In genomic region chr5:91517077-91517476, GRCm38 (mm10) we compare ENCODE assay signal across 8 mouse cellular contexts. TPM values are rescaled to one million over a fixed set of nuclear protein-coding genes. Genes with fewer than 3 reads are reported as not detected.
DNase-seq lines count a peak whose midpoint lies in the region; ATAC-seq lines count a peak whose summit lies in the region.

No protein-coding gene starts in this region.

- peaks cover 26% of the 10 kb centered on the region for H3K4me1 ChIP-seq in heart, embryonic 13.5 days
- H3K4me1 ChIP-seq in embryonic facial prominence, embryonic 10.5 days = peaks cover 40% of the 10 kb centered on the region
- H3K4me1 ChIP-seq in hindbrain, embryonic 16.5 days (ENCODE audit: control insufficient read depth, insufficient read depth, low read depth, low read length) = peaks cover 21% of the 10 kb centered on the region
- H3K4me1 ChIP-seq in midbrain, embryonic 13.5 days (replicated peaks) = peaks cover 20% of the 10 kb centered on the region

- H3K4me3 ChIP-seq in heart, embryonic 13.5 days = peak overlapping the region; percentile 63; the same call in 1 of the 2 replicates
- H3K4me3 ChIP-seq in embryonic facial prominence, embryonic 10.5 days = peak overlapping the region; percentile 68
- peak overlapping the region; percentile 63 for H3K4me3 ChIP-seq in hindbrain, embryonic 16.5 days (ENCODE audit: low read length)
- H3K4me3 ChIP-seq in midbrain, embryonic 13.5 days (replicated peaks) = peak overlapping the region; percentile 54

- peak overlapping the region; percentile 74 for H3K4me2 ChIP-seq in heart, embryonic 13.5 days
- H3K4me2 ChIP-seq in hindbrain, embryonic 16.5 days (ENCODE audit: low read length) = peak overlapping the region; percentile 99
- H3K4me2 ChIP-seq in midbrain, embryonic 13.5 days (replicated peaks) = peak overlapping the region; percentile 95

- no peak for DNase-seq in heart, adult 11 months
- DNase-seq in embryonic facial prominence, embryonic 10.5 days (ENCODE audit: low spot score) = no peak
- DNase-seq in right cerebral cortex, postnatal 4 days = no peak
- no peak for DNase-seq in right cerebral cortex, postnatal 36 days (ENCODE audit: low spot score in 2 of 2)
- DNase-seq in spleen, postnatal 4 days (ENCODE audit: low spot score in 2 of 2) = no peak

- H3K27ac ChIP-seq in heart, embryonic 13.5 days (replicated peaks) = no peak overlapping the region
- H3K27ac ChIP-seq in embryonic facial prominence, embryonic 10.5 days (replicated peaks) = peak overlapping the region; percentile 68; the same call in 1 of the 2 replicates
- no peak overlapping the region for H3K27ac ChIP-seq in hindbrain, embryonic 16.5 days (ENCODE audit: low read depth, low read length)
- H3K27ac ChIP-seq in midbrain, embryonic 13.5 days = no peak overlapping the region

- no peaks in the 10 kb centered on the region for H3K36me3 ChIP-seq in heart, embryonic 13.5 days
- no peaks in the 10 kb centered on the region for H3K36me3 ChIP-seq in embryonic facial prominence, embryonic 10.5 days (replicated peaks)
- no peaks in the 10 kb centered on the region for H3K36me3 ChIP-seq in hindbrain, embryonic 16.5 days (ENCODE audit: control insufficient read depth, insufficient read depth, low read length)
- no peaks in the 10 kb centered on the region for H3K36me3 ChIP-seq in midbrain, embryonic 13.5 days

- 13% methylated on average over 6 of the region's 6 CpGs for WGBS in heart, embryonic 13.5 days
- 23% methylated on average over 6 of the region's 6 CpGs for WGBS in embryonic facial prominence, embryonic 10.5 days
- WGBS in hindbrain, embryonic 16.5 days = 19% methylated on average over 6 of the region's 6 CpGs
- WGBS in midbrain, embryonic 13.5 days = 18% methylated on average over 6 of the region's 6 CpGs

- H3K27me3 ChIP-seq in heart, embryonic 13.5 days (replicated peaks) = no peaks in the 10 kb centered on the region
- H3K27me3 ChIP-seq in embryonic facial prominence, embryonic 10.5 days (replicated peaks; ENCODE audit: low read depth, poor library complexity, severe bottlenecking) = peaks cover 23% of the 10 kb centered on the region
- H3K27me3 ChIP-seq in hindbrain, embryonic 16.5 days (replicated peaks; ENCODE audit: control insufficient read depth, insufficient read depth, low read length) = peaks cover 3% of the 10 kb centered on the region; the same call in 1 of the 2 replicates
- H3K27me3 ChIP-seq in midbrain, embryonic 13.5 days = peaks cover 15% of the 10 kb centered on the region

- H3K9ac ChIP-seq in heart, embryonic 13.5 days = no peak overlapping the region
- peak overlapping the region; percentile 74 for H3K9ac ChIP-seq in hindbrain, embryonic 16.5 days (ENCODE audit: low read depth, low read length)
- peak overlapping the region; percentile 69 for H3K9ac ChIP-seq in midbrain, embryonic 13.5 days (replicated peaks)

- ATAC-seq in heart, embryonic 13.5 days (ENCODE audit: extremely low read depth, insufficient number of reproducible peaks, low FRiP score, low TSS enrichment) = no peak
- no peak for ATAC-seq in hindbrain, embryonic 16.5 days
- ATAC-seq in midbrain, embryonic 13.5 days = no peak

- no peaks in the 10 kb centered on the region for H3K9me3 ChIP-seq in heart, embryonic 13.5 days
- H3K9me3 ChIP-seq in embryonic facial prominence, embryonic 10.5 days = no peaks in the 10 kb centered on the region
- H3K9me3 ChIP-seq in hindbrain, embryonic 16.5 days (ENCODE audit: control insufficient read depth, low read length) = no peaks in the 10 kb centered on the region
- no peaks in the 10 kb centered on the region for H3K9me3 ChIP-seq in midbrain, embryonic 13.5 days

RNA-seq across cellular contexts. Expression of gene Parm1, which starts 0.3 kb away (rescaled TPM):
- 30.4 and 35.1 TPM in 2 replicates for polyA plus RNA-seq in heart, embryonic 13.5 days (2015; fragmentation: Nextera tagmentation; extraction: Ambion mirVana)
- polyA plus RNA-seq in embryonic facial prominence, embryonic 10.5 days (2016; fragmentation: Nextera tagmentation; extraction: Ambion mirVana) = 17.3 and 17.8 TPM in 2 replicates
- 6.8 and 8.5 TPM in 2 replicates for polyA plus RNA-seq in hindbrain, embryonic 16.5 days (2015; fragmentation: Nextera tagmentation; extraction: Ambion mirVana)
- 4.7 and 5.2 TPM in 2 replicates for polyA plus RNA-seq in midbrain, embryonic 13.5 days (2015; fragmentation: Nextera tagmentation; extraction: Ambion mirVana)
